Mouse (Mus musculus): Measurements from ENCODE around the gene Grik2. TPM values are rescaled to one million over a fixed set of nuclear protein-coding genes. Genes with fewer than 3 reads are reported as not detected.
"Not testable (repeated sequence)": the region's sequence is repeated elsewhere in the genome, so short reads cannot be mapped to it uniquely, and the experiment has no call there.

Grik2 gene
- total and polyA plus RNA-seq, 2 experiments from 2014 or later = 28.7 to 151 TPM

DNA sequence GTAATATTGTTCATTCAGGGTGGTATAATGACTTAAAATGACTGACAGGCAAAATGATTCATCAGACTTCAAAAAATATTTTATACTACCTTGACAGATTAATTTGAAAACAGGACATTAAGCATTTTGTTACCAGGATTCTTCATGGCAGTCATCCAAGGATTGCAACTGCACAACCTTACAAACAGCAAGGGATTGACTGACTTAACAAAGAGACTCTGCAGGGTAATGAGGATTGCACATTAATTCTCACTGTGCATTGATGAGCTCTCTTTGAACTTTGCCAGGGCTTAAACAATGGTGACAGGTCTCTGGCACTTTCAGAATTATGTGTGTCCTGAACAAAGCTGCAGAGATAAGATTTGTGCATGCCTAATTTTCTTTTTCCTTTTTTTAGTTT lies 466.2 kb downstream of the Grik2 start:
- Histone ChIP-seq H3K27me3 (ENCODE audit: insufficient read depth, low read length) (no peaks in the 10 kb centered on the region), H3K4me2 (ENCODE audit: low read depth, low read length, poor library complexity, severe bottlenecking) (no peak overlapping the region), H3K9ac (replicated peaks; ENCODE audit: low read length, poor library complexity, severe bottlenecking) (no peak overlapping the region), H3K4me1 (ENCODE audit: insufficient read depth, low read length) (no peaks in the 10 kb centered on the region), H3K36me3 (ENCODE audit: insufficient read depth, low read length) (no peaks in the 10 kb centered on the region), H3K4me3 (ENCODE audit: low read depth, low read length) (no peak overlapping the region), H3K27ac (ENCODE audit: low read depth, low read length) (no peak overlapping the region), H3K9me3 (ENCODE audit: low read length) (no peaks in the 10 kb centered on the region)
- DNase-seq (ENCODE audit: low spot score) = peak; percentile 77
- no peak for ATAC-seq (ENCODE audit: low FRiP score)
- TF ChIP-seq CTCF (IDR thresholded peaks at IDR 0.05) = no peak

DNA sequence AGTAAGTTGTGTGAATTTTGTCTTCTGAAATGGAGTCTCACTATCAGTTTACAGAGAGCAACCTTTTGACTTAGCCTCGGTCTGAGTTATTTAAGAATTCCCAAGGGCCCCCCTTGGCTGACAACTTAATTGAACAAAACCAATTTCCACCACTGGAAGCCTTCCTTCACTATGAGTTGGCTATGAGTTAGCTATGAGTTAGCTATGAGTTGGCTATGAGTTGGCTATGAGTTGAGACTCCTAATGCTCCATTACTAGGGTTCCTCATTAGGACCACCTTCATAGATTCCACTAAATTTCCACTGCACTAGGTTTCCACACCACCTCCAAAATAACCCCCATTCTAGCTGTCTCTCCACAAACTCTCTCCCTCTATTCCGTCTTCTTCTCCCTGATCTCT lies 468.7 kb downstream of the Grik2 start:
- no peaks in the 10 kb centered on the region for H3K36me3 ChIP-seq (ENCODE audit: insufficient read depth, low read length)
- no peak overlapping the region for H3K27ac ChIP-seq (ENCODE audit: low read depth, low read length)
- no peak overlapping the region for H3K4me2 ChIP-seq (ENCODE audit: low read depth, low read length, poor library complexity, severe bottlenecking)
- H3K27me3 ChIP-seq (ENCODE audit: insufficient read depth, low read length) = no peaks in the 10 kb centered on the region
- 87% methylated on average over 2 of the region's 2 CpGs for WGBS
- no peak overlapping the region for H3K9ac ChIP-seq (replicated peaks; ENCODE audit: low read length, poor library complexity, severe bottlenecking)
- no peak overlapping the region for H3K4me3 ChIP-seq (ENCODE audit: low read depth, low read length)
- H3K9me3 ChIP-seq (ENCODE audit: low read length) = no peaks in the 10 kb centered on the region
- DNase-seq (ENCODE audit: low spot score) = no peak
- ATAC-seq (ENCODE audit: low FRiP score) = no peak
- H3K4me1 ChIP-seq (ENCODE audit: insufficient read depth, low read length) = no peaks in the 10 kb centered on the region
- TF ChIP-seq CTCF (IDR thresholded peaks at IDR 0.05) = no peak

DNA sequence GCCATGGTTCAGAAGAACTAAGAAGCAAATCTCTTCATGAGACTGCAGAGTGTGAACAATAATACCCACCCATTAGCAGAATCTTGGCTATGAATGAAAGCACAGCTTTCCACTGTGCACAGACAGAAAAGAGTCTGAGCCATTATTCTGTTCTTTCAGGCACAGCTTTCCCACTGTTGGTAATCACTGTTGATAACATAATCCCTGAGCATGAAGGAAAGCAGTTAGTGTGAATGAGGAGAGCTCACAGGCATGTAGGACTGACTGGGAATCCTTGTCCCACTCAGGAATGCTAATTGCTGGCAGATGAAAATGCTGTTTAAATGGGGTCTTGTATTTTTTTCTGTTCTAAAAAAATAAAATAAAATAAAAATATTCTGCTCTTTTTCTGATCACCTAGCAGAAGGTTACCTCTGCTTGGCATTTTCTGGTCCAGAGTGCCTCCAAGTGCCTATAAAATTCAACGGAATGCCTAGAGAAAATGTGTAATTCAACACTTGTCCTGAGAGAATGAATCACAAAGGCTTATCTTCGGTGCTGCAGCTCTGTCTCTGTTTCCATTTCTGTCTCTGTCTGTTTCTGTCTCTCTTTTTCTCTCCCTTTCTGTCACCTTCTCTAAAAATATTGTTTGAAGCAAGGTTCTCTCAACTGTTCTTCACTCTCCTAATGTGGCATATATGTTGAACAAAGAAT lies 532.2 kb downstream of the Grik2 start:
- Histone ChIP-seq H3K4me3 (ENCODE audit: low read depth, low read length) (no peak overlapping the region), H3K36me3 (ENCODE audit: insufficient read depth, low read length) (no peaks in the 10 kb centered on the region), H3K4me2 (ENCODE audit: low read depth, low read length, poor library complexity, severe bottlenecking) (no peak overlapping the region), H3K9me3 (ENCODE audit: low read length) (no peaks in the 10 kb centered on the region), H3K27ac (ENCODE audit: low read depth, low read length) (no peak overlapping the region), H3K27me3 (ENCODE audit: insufficient read depth, low read length) (no peaks in the 10 kb centered on the region), H3K9ac (replicated peaks; ENCODE audit: low read length, poor library complexity, severe bottlenecking) (no peak overlapping the region), H3K4me1 (ENCODE audit: insufficient read depth, low read length) (no peaks in the 10 kb centered on the region)
- peak; percentile 38 for TF ChIP-seq CTCF (IDR thresholded peaks at IDR 0.05)
- DNase-seq (ENCODE audit: low spot score) = peak; percentile 69
- 8% methylated on average over 2 of the region's 2 CpGs for WGBS
- ATAC-seq (ENCODE audit: low FRiP score) = peak; percentile 49; the same call in 1 of the 2 replicates

- H3K4me3 ChIP-seq (ENCODE audit: low read depth, low read length); H3K4me1 ChIP-seq (ENCODE audit: insufficient read depth, low read length); H3K27ac ChIP-seq (ENCODE audit: low read depth, low read length); H3K9me3 ChIP-seq (ENCODE audit: low read length); H3K9ac ChIP-seq (replicated peaks; ENCODE audit: low read length, poor library complexity, severe bottlenecking); H3K36me3 ChIP-seq (ENCODE audit: insufficient read depth, low read length); H3K4me2 ChIP-seq (ENCODE audit: low read depth, low read length, poor library complexity, severe bottlenecking); ATAC-seq (ENCODE audit: low FRiP score); H3K27me3 ChIP-seq (ENCODE audit: insufficient read depth, low read length): not testable (repeated sequence)
- WGBS = 67% methylated on average over 6 of the region's 6 CpGs
- peak; percentile 7 for DNase-seq (ENCODE audit: low spot score)
Measured at GRCm38 (mm10) chr10:49237356-49237755, 551.2 kb downstream of the Grik2 start.

DNA sequence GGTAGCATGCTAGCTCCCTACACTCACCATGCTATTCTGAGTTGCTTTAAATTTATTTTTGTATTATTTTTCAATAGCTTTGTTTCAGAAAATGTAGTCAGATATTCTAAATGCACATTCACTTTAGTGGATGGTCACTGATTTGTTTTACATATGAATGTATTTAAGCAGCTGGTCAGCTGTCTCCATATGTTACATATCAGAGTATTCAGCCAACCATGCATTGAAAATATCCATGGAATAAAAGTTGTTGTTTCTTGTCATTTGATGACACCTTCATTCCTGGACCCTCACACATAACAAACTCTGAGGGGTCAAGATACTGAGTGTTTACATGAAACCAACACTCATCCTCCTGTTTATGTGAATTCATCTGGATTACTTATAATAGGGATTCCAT lies 551.7 kb downstream of the Grik2 start:
- H3K27ac ChIP-seq (ENCODE audit: low read depth, low read length); H3K9me3 ChIP-seq (ENCODE audit: low read length); H3K9ac ChIP-seq (replicated peaks; ENCODE audit: low read length, poor library complexity, severe bottlenecking); H3K36me3 ChIP-seq (ENCODE audit: insufficient read depth, low read length); H3K4me3 ChIP-seq (ENCODE audit: low read depth, low read length); ATAC-seq (ENCODE audit: low FRiP score); H3K4me1 ChIP-seq (ENCODE audit: insufficient read depth, low read length); DNase-seq (ENCODE audit: low spot score); H3K27me3 ChIP-seq (ENCODE audit: insufficient read depth, low read length); H3K4me2 ChIP-seq (ENCODE audit: low read depth, low read length, poor library complexity, severe bottlenecking): not testable (repeated sequence)

- Histone ChIP-seq H3K27ac (ENCODE audit: low read depth, low read length) (no peak overlapping the region), H3K4me2 (ENCODE audit: low read depth, low read length, poor library complexity, severe bottlenecking) (no peak overlapping the region), H3K9me3 (ENCODE audit: low read length) (no peaks in the 10 kb centered on the region), H3K36me3 (ENCODE audit: insufficient read depth, low read length) (no peaks in the 10 kb centered on the region), H3K4me3 (ENCODE audit: low read depth, low read length) (no peak overlapping the region), H3K9ac (replicated peaks; ENCODE audit: low read length, poor library complexity, severe bottlenecking) (no peak overlapping the region), H3K27me3 (ENCODE audit: insufficient read depth, low read length) (no peaks in the 10 kb centered on the region), H3K4me1 (ENCODE audit: insufficient read depth, low read length) (no peaks in the 10 kb centered on the region)
- ATAC-seq (ENCODE audit: low FRiP score) (no peak), DNase-seq (ENCODE audit: low spot score) (peak; percentile 42)
- no peak for TF ChIP-seq CTCF (IDR thresholded peaks at IDR 0.05)
- 47% methylated on average over 1 of the region's 1 CpGs for WGBS
Measured at GRCm38 (mm10) chr10:49220096-49220495, 568.5 kb downstream of the Grik2 start.

Measured in midbrain, postnatal 0 days (tissue).